Mouse (Mus musculus): ENCODE results near the gene Capn1.

DNA sequence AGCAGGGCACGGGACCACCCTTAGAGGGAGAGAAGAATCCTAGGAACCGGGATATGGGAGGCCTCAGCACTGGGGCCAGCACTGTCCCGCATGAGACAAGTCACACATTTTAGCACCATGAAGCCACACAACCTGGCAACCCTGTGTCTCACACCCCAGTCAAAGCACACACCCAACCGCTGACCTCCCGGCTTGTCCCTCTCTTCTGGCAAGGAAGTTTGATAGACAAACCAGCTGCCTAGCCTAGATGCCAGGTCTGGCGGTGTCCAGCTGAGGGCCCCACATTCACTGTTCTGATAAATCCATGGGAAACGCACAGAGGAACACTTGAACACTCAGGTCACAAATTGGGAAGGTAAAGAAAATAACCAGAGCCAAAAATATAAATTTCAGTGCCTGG lies 73.1 kb downstream of the Capn1 start:
- TF ChIP-seq CTCF (IDR thresholded peaks at IDR 0.05; ENCODE audit: low read depth, low read length), result no peak
- TF ChIP-seq POLR2A (IDR thresholded peaks at IDR 0.05; ENCODE audit: borderline replicate concordance, low read depth, low read length), result no peak
